Mouse (Mus musculus): Measurements from ENCODE around the gene Trcg1.

Gene Trcg1

GRCm38 (mm10) chr9:57295666-57296065 is 59.3 kb downstream of the Trcg1 start:
- DNase-seq (ENCODE audit: low read depth, low spot score) = no peak

- DNase-seq (ENCODE audit: low read depth, low spot score) = no peak
These were observed 59.9 kb downstream of the Trcg1 start for GRCm38 (mm10) chr9:57296277-57296676.

GRCm38 (mm10) chr9:57297938-57298337 is 61.6 kb downstream of the Trcg1 start:
- DNase-seq (ENCODE audit: low read depth, low spot score) = no peak
